Mouse (Mus musculus) heart, embryonic 10.5 days (tissue): ENCODE results near the gene Cltrn. TPM values are rescaled to one million over a fixed set of nuclear protein-coding genes. Genes with fewer than 3 reads are reported as not detected.

Experiments used
- DNase-seq: peaks from one replicate; pipeline ENCODE4 v3.0.0-alpha.2; 2017; ENCODE audit warnings: low spot score
- H3K27ac ChIP-seq: fragments of 300-500 bp; sonication (generic); 2 replicates; pipeline ENCODE4 v1.5.1; 2016; ENCODE audit warnings: mild to moderate bottlenecking
- H3K27me3 ChIP-seq: fragments of 300-500 bp; sonication (generic); 2 replicates; pipeline ENCODE4 v1.6.1; 2016; ENCODE audit warnings: mild to moderate bottlenecking; ENCODE audit not compliant: poor library complexity, insufficient read depth, severe bottlenecking
- H3K36me3 ChIP-seq: fragments of 300-500 bp; sonication (generic); 2 replicates; pipeline ENCODE4 v1.6.1; 2016; ENCODE audit warnings: mild to moderate bottlenecking, moderate library complexity
- H3K4me1 ChIP-seq: fragments of 300-500 bp; sonication (generic); 2 replicates; pipeline ENCODE4 v1.6.1; 2016; ENCODE audit warnings: mild to moderate bottlenecking
- H3K4me3 ChIP-seq: fragments of 300-500 bp; sonication (generic); 2 replicates; pipeline ENCODE4 v1.5.1; 2016; ENCODE audit warnings: mild to moderate bottlenecking, moderate library complexity
- H3K9me3 ChIP-seq: fragments of 300-500 bp; sonication (generic); 2 replicates; pipeline ENCODE4 v1.6.1; 2016; ENCODE audit warnings: mild to moderate bottlenecking, moderate library complexity
- WGBS: fragments of 180-500 bp; shearing (Covaris S2); methylation state at CpG from one replicate; pipeline ENCODE4 v1.1.7; 2016; 5-methylcytosine and 5-hydroxymethylcytosine counted together
- polyA plus RNA-seq: library from polyadenylated mRNA; unstranded; fragments of >200 nt; fragmentation: Nextera tagmentation; extraction: Ambion mirVana; gene quantifications from 2 replicates; pipeline ENCODE4 v1.2.1, GENCODE M21; 2016

Gene Cltrn
- polyA plus RNA-seq: 0.72 TPM in 1 of 2 replicates, not detected in the other

- H3K4me1 ChIP-seq: 0 out of 2 replicates have a peak, but pooled peaks cover 3% of the 10 kb centered on the region
- DNase-seq: no peak
- H3K9me3 ChIP-seq: no peaks in the 10 kb centered on the region
- peaks cover 30% of the 10 kb centered on the region; the same call in 1 of the 2 replicates for H3K27me3 ChIP-seq
- H3K4me3 ChIP-seq: no peak within 1 kb of the TSS
- 59% methylated on average over 4 of the region's 4 CpGs for WGBS
- no peak within 1 kb of the TSS for H3K27ac ChIP-seq
- no peaks in the 10 kb centered on the region for H3K36me3 ChIP-seq
Observed at GRCm38 (mm10) chrX:164088582-164088981, at the start of gene Cltrn. Cltrn (plus strand) TSS chrX:164088830.

GRCm38 (mm10) chrX:164038882-164039281 is 49.7 kb upstream of the Cltrn start:
- H3K9me3 ChIP-seq: no peaks in the 10 kb centered on the region
- H3K36me3 ChIP-seq: no peaks in the 10 kb centered on the region
- no peak overlapping the region for H3K27ac ChIP-seq
- no peak overlapping the region for H3K4me3 ChIP-seq
- 62% methylated on average over 2 of the region's 2 CpGs for WGBS
- no peak for DNase-seq
- no peaks in the 10 kb centered on the region for H3K27me3 ChIP-seq
- no peaks in the 10 kb centered on the region for H3K4me1 ChIP-seq

GRCm38 (mm10) chrX:164042069-164042468 is 46.6 kb upstream of the Cltrn start:
- 63% methylated on average over 13 of the region's 13 CpGs for WGBS
- Histone ChIP-seq H3K27ac (no peak overlapping the region), H3K4me1 (no peaks in the 10 kb centered on the region), H3K27me3 (no peaks in the 10 kb centered on the region), H3K36me3 (no peaks in the 10 kb centered on the region), H3K4me3 (no peak overlapping the region), H3K9me3 (no peaks in the 10 kb centered on the region)
- DNase-seq: no peak

- Histone ChIP-seq H3K9me3 (no peaks in the 10 kb centered on the region), H3K4me3 (no peak overlapping the region), H3K27me3 (no peaks in the 10 kb centered on the region), H3K36me3 (no peaks in the 10 kb centered on the region), H3K27ac (no peak overlapping the region), H3K4me1 (no peaks in the 10 kb centered on the region)
- 73% methylated on average over 2 of the region's 2 CpGs for WGBS
- DNase-seq: no peak
Observed at GRCm38 (mm10) chrX:164046736-164047135, 41.9 kb upstream of the Cltrn start.

GRCm38 (mm10) chrX:164055726-164056125 is 32.9 kb upstream of the Cltrn start:
- Histone ChIP-seq H3K27ac (no peak overlapping the region), H3K27me3 (peaks cover 3% of the 10 kb centered on the region; the same call in 1 of the 2 replicates), H3K9me3 (no peaks in the 10 kb centered on the region), H3K4me3 (no peak overlapping the region), H3K36me3 (no peaks in the 10 kb centered on the region), H3K4me1 (no peaks in the 10 kb centered on the region)
- no peak for DNase-seq
- 72% methylated on average over 4 of the region's 4 CpGs for WGBS

GRCm38 (mm10) chrX:164058523-164058922 is 30.1 kb upstream of the Cltrn start:
- H3K9me3 ChIP-seq: no peaks in the 10 kb centered on the region
- DNase-seq: no peak
- H3K36me3 ChIP-seq: no peaks in the 10 kb centered on the region
- WGBS: 70% methylated on average over 3 of the region's 3 CpGs
- H3K4me3 ChIP-seq: no peak overlapping the region
- peaks cover 3% of the 10 kb centered on the region; the same call in 1 of the 2 replicates for H3K27me3 ChIP-seq
- no peak overlapping the region for H3K27ac ChIP-seq
- no peaks in the 10 kb centered on the region for H3K4me1 ChIP-seq

- no peak for DNase-seq
- 57% methylated on average over 4 of the region's 4 CpGs for WGBS
- H3K27me3 ChIP-seq: peaks cover 3% of the 10 kb centered on the region; the same call in 1 of the 2 replicates
Observed at GRCm38 (mm10) chrX:164059070-164059469, 29.6 kb upstream of the Cltrn start.

GRCm38 (mm10) chrX:164066185-164066584 is 22.4 kb upstream of the Cltrn start:
- no peak for DNase-seq
- no peaks in the 10 kb centered on the region for H3K9me3 ChIP-seq
- 9% methylated on average over 2 of the region's 2 CpGs for whole genome bisulfite sequencing
- H3K36me3 ChIP-seq: no peaks in the 10 kb centered on the region; the same call in 1 of the 2 replicates
- H3K27ac ChIP-seq: no peak overlapping the region
- H3K4me1 ChIP-seq: no peaks in the 10 kb centered on the region
- H3K4me3 ChIP-seq: no peak overlapping the region
- H3K27me3 ChIP-seq: no peaks in the 10 kb centered on the region; the same call in 1 of the 2 replicates

More at GRCm38 (mm10) chrX:164059070-164059469, 29.6 kb upstream of the Cltrn start:
- H3K4me1 ChIP-seq: no peaks in the 10 kb centered on the region
- no peak overlapping the region for H3K4me3 ChIP-seq
- no peaks in the 10 kb centered on the region for H3K9me3 ChIP-seq
- H3K27ac ChIP-seq: no peak overlapping the region
- H3K36me3 ChIP-seq: no peaks in the 10 kb centered on the region

- no peaks in the 10 kb centered on the region for H3K4me1 ChIP-seq
- 81% methylated on average over 4 of the region's 4 CpGs for WGBS
- no peak for DNase-seq
- H3K27ac ChIP-seq: no peak overlapping the region
- H3K27me3 ChIP-seq: no peaks in the 10 kb centered on the region
- no peaks in the 10 kb centered on the region for H3K9me3 ChIP-seq
- H3K4me3 ChIP-seq: no peak overlapping the region
- peaks cover 11% of the 10 kb centered on the region; the same call in 1 of the 2 replicates for H3K36me3 ChIP-seq
Observed at GRCm38 (mm10) chrX:164068968-164069367, 19.7 kb upstream of the Cltrn start.

- Histone ChIP-seq H3K27ac (peak within 1 kb of the TSS; percentile 94), H3K27me3 (no peaks in the 10 kb centered on the region), H3K4me1 (no peaks in the 10 kb centered on the region), H3K9me3 (no peaks in the 10 kb centered on the region), H3K36me3 (peaks cover 11% of the 10 kb centered on the region; the same call in 1 of the 2 replicates), H3K4me3 (peak within 1 kb of the TSS; percentile 67)
- WGBS: 17% methylated on average over 54 of the region's 54 CpGs
- DNase-seq: peak; percentile 97
Observed at GRCm38 (mm10) chrX:164076040-164076775, 12.4 kb upstream of the Cltrn start, which contains the start of gene Siah1b. Siah1b (minus strand) TSS chrX:164076493.

GRCm38 (mm10) chrX:164082030-164082429 is 6.6 kb upstream of the Cltrn start:
- Histone ChIP-seq H3K4me1 (no peaks in the 10 kb centered on the region), H3K9me3 (no peaks in the 10 kb centered on the region), H3K4me3 (no peak overlapping the region), H3K27ac (no peak overlapping the region), H3K36me3 (no peaks in the 10 kb centered on the region), H3K27me3 (no peaks in the 10 kb centered on the region)
- no peak for DNase-seq
- 91% methylated on average over 9 of the region's 9 CpGs for WGBS

- Histone ChIP-seq H3K27ac (no peak overlapping the region), H3K27me3 (peaks cover 30% of the 10 kb centered on the region; the same call in 1 of the 2 replicates), H3K4me3 (no peak overlapping the region), H3K4me1 (0 out of 2 replicates have a peak, but pooled peaks cover 3% of the 10 kb centered on the region), H3K36me3 (no peaks in the 10 kb centered on the region), H3K9me3 (no peaks in the 10 kb centered on the region)
- 76% methylated on average over 11 of the region's 11 CpGs for WGBS
- DNase-seq: no peak
Observed at GRCm38 (mm10) chrX:164089916-164090315, 1.3 kb downstream of the Cltrn start.
